Mouse (Mus musculus): ENCODE data around the gene Thoc6. TPM values are rescaled to one million over a fixed set of nuclear protein-coding genes. Genes with fewer than 3 reads are reported as not detected.

The Thoc6 gene
- 29.4 and 33.2 TPM in 2 replicates for polyA plus RNA-seq (2015; fragmentation: Nextera tagmentation; extraction: Ambion mirVana)

DNA sequence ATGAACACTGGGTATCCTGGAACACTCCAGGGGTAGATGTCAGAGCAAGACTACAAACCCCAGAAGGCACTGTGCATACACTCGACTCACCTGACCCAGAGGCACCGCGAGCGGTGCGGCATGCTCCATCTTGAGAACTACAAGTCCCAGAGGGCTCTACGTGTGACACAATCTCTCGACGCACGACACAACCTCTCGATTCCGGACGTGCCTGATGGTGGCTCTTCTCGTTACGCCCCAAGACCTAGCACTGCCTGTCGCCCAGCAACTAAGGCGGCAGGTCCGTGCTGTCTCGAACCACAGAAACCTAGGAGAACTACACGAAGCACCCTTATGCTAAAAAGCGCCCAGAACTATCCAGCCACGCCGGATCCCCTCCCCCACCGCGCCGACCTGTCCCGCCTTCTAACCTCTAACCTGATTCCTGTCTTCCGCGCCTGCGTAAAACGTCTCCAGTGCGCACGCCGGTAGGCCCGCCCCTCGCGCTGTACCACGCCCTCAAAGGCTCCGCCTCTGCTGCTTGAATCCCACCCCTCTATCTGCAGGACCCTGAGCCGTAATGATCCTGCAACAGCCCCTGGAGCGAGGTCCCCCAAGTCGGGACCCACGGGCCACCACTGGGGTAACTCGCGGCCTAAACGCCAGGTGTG is at the start of gene Thoc6, which contains the start of gene Hcfc1r1:
Gene Thoc6, minus strand, starts transcription at position 459 of the 650 bp plus-strand sequence.
Gene Hcfc1r1, plus strand, starts transcription at position 173 of the 650 bp plus-strand sequence.

DNA sequence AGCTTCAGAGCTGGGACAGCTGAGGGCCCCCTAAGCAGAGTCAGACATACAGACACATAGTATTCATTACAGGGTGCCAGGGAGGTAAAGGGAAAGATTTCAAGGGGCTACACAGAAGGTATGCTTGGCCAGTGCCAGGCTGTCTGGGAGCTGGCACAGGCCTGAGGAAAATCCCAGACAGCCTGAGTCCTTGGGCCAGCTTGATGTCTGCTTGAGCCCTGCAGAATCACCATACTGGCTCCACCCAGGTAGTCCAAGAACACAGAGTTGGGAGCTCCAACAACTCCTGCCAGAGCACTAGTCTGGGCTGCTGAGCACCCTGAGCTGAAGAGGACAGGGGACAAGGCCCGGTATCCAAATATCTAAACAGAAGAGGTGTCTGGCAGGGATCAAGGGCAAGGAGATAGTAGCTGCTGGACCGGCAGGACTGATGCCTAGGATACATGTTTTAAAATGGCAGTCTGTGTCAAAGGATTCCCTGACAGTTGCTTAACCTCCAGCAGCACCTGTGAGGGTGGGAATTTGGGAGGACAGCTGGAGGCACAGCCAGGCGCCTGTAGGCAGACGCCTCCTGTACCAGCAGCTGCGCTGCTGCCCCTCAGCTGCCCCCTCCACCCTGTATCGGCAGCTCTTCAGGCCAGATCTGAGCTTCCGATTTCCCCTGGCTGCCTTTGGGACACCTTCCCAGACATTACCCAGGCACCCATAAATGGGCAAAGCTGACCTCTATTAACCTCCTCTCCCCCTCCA is 48.9 kb upstream of the Thoc6 start, which contains the start of gene 1520401A03Rik:
Gene 1520401A03Rik, minus strand, starts transcription at position 408 of the 750 bp plus-strand sequence.

DNA sequence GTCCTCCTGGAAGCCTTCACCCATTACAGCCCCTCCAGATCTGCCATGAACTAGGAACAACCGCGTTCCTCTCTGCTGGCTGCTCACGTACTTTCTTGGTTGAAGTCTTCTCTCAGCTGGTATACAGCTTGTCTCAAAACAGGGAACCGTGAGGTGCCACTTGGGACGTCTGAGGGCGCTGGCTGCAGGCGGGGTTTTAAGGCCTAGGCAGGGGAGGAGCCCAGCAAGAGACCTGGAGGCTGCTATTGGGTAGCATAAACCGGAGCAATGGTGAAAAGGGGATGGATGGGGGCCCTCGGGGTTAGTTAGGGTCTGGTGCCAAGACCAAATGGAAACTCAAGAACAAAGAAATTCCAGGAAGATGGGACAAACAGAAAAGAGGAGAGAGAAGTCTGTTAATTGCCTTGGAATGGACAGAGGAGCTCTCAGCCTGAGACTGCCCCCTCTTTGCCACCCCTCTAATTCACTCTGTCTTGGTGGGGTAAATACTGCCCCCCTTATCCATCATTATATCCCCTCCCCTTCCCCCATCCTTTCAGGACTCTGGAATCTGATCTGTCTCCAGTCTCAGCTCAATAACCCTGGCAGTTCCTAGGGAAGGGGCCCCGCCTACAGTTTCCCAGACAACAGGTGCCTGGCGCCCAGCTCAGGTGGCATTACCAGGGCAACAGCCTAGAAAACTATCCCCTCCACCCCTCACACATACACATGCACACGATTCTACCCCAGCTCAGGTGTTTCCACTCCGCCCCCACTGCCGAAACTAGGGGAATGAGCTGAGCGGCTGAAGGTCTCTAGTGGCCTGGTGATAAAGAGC is 10.4 kb upstream of the Thoc6 start, which contains the start of gene Cldn9:
Gene Cldn9, minus strand, starts transcription at position 171 of the 817 bp plus-strand sequence.

DNA sequence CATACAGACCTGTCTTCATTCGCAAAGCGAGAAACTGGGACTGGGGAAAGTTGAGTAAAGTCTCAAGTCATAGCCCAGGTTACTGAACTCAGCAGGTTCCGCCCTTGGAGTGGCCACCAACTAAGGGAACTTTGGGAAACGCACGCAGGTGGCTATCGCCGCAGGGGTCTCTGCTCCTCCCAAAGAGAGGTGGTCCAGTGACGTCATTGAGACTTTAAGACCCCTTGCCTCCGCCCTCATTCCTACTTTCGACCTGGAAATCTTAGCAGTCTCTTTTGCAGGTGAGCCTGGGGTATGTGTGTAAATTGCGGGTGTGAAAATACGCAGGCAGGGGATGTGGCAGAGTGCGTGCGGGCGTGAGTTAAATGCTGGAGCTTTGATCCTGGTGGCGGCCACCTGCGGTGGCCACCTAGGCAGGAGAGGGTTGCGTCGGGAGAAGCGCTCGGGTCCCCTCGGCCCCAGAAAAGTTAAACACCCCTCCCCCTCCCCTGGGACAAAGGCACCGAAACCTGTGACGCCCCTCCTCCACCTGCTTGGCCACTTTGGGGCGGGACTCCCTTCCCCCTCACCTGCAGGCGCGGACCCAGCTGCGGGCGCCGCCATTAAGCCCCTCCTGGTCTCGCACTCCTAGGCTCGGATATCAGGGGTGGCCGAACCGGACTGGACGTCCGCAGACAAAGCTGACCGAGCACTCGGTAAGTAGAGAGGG is 5.6 kb upstream of the Thoc6 start, which contains the start of gene Cldn6:
Gene Cldn6, plus strand, starts transcription at position 123 of the 709 bp plus-strand sequence.

GRCm38 (mm10) chr17:23677236-23677679 is 3.6 kb upstream of the Thoc6 start, which contains the start of gene Tnfrsf12a:
Gene Tnfrsf12a (minus strand): TSS chr17:23677468.

DNA sequence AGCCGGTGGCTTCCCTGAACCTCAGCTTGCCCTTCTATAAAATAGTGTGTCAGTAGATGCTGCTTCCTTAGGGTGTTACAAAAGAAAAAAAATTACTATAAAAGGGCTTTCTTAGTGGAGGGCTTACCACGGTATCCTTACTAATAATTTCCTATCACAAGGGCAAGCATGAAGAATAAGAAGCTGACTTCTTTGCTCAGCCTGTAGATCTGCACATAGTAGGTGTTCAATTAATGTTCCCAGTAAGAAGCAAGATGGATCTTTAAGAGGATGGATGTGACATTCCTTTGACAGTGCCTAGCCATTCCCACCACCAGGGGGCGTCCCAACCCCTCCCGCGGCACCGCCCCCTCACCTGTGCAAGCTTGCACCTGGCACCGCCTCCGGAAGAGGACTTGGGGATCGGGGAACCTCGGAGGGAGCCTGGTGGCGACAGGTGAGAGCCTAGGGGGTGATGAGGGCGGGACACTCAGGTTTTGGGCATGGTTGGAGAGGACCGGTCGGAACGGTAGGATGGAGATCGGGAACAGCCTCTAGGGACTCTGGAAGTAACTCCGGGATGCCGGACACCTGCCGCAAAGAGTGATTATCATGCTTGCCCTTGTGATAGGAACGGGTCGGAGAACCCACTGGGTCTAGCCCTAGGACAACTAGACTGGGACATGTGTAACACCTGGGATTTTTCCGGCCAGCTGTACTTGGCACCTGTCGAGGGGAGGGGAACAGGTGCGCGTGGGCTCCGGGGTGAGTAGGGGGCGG is 13.4 kb downstream of the Thoc6 start, which contains the start of gene Bicdl2:
Gene Bicdl2, plus strand, starts transcription at position 390 of the 759 bp plus-strand sequence.

DNA sequence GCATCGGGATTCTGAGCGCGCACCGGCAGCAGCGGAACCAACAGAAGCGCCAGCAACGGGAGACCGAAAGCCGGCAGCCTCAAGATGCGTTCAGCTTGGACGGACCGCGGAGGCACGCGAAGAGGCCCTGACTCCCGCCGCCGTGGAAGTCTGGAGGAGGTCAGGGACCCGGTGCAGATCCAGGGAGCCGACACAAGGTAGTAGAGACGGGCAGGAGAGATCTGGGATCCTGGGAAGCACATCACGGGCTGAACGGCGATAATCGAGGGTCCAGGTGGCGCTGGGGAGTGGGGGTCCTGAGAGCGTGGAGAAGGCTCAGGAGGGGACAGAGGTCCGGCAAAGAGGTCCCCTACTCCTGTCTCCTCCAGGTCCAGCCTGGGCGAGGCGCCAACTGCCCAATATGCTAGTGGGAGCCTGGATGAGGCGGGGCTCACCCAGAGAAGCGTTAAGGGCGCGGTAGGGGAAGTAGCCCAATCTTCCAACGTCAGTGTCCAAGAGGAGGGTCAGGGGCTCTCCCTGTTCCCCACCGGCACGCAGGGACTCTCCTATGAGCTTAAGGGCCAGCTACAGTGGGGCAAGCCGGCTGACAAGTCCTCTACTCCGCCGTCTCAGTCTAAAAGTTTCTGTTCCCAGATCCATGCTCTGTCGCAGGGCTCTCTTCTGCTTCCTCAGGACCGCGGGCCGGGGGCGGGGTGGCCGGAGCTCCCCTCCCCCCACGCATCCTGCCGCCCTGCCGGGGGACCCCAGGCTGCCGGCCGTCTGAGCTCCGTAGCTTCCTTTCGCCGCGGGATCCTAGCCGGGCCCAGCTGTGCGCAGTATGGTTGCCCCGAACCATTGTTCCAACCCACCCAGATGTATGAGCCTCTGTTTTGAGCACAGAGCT is 28.8 kb downstream of the Thoc6 start, which contains the start of gene Mmp25:
Gene Mmp25, minus strand, starts transcription at position 665 of the 883 bp plus-strand sequence.

Other genes starting within 250 kb of the Thoc6 start
- gene Vmn2r117, start 194.2 kb downstream of the Thoc6 start, polyA plus RNA-seq (2015; fragmentation: Nextera tagmentation; extraction: Ambion mirVana): not detected in 2 replicates
- gene Zfp213, start 109.6 kb downstream of the Thoc6 start, polyA plus RNA-seq (2015; fragmentation: Nextera tagmentation; extraction: Ambion mirVana): 11.5 and 12.6 TPM in 2 replicates
- gene Zfp13, start 74.4 kb downstream of the Thoc6 start, polyA plus RNA-seq (2015; fragmentation: Nextera tagmentation; extraction: Ambion mirVana): 20.7 and 22.4 TPM in 2 replicates
- not detected in 2 replicates for gene Zscan10, start 73.0 kb downstream of the Thoc6 start, polyA plus RNA-seq (2015; fragmentation: Nextera tagmentation; extraction: Ambion mirVana)
- 1.4 and 1.7 TPM in 2 replicates for gene Mmp25, start 28.6 kb downstream of the Thoc6 start, polyA plus RNA-seq (2015; fragmentation: Nextera tagmentation; extraction: Ambion mirVana)
- 0.23 TPM in 2 replicates for gene Bicdl2, start 13.4 kb downstream of the Thoc6 start, polyA plus RNA-seq (2015; fragmentation: Nextera tagmentation; extraction: Ambion mirVana)
- gene Hcfc1r1, start 286 bp downstream of the Thoc6 start, polyA plus RNA-seq (2015; fragmentation: Nextera tagmentation; extraction: Ambion mirVana): 207 and 248 TPM in 2 replicates
- gene Tnfrsf12a, start 3.6 kb upstream of the Thoc6 start, polyA plus RNA-seq (2015; fragmentation: Nextera tagmentation; extraction: Ambion mirVana): 14.4 and 18.7 TPM in 2 replicates
- gene Cldn6, start 5.4 kb upstream of the Thoc6 start, polyA plus RNA-seq (2015; fragmentation: Nextera tagmentation; extraction: Ambion mirVana): 0.23 and 0.35 TPM in 2 replicates
- gene Cldn9, start 10.1 kb upstream of the Thoc6 start, polyA plus RNA-seq (2015; fragmentation: Nextera tagmentation; extraction: Ambion mirVana): 0.20 and 0.79 TPM in 2 replicates
- gene 1520401A03Rik, start 48.9 kb upstream of the Thoc6 start, polyA plus RNA-seq (2015; fragmentation: Nextera tagmentation; extraction: Ambion mirVana): 0.19 TPM in 1 of 2 replicates, not detected in the other
- 14.5 and 16.2 TPM in 2 replicates for gene Pkmyt1, start 52.5 kb upstream of the Thoc6 start, polyA plus RNA-seq (2015; fragmentation: Nextera tagmentation; extraction: Ambion mirVana)
- gene Paqr4, start 67.0 kb upstream of the Thoc6 start, polyA plus RNA-seq (2015; fragmentation: Nextera tagmentation; extraction: Ambion mirVana): 64.8 and 68.8 TPM in 2 replicates
- 1.2 and 1.6 TPM in 2 replicates for gene Kremen2, start 72.0 kb upstream of the Thoc6 start, polyA plus RNA-seq (2015; fragmentation: Nextera tagmentation; extraction: Ambion mirVana)
- 162 and 181 TPM in 2 replicates for gene Flywch1, start 97.7 kb upstream of the Thoc6 start, polyA plus RNA-seq (2015; fragmentation: Nextera tagmentation; extraction: Ambion mirVana)
- 111 and 120 TPM in 2 replicates for gene Flywch2, start 112.2 kb upstream of the Thoc6 start, polyA plus RNA-seq (2015; fragmentation: Nextera tagmentation; extraction: Ambion mirVana)
- gene Srrm2, start 116.7 kb upstream of the Thoc6 start, polyA plus RNA-seq (2015; fragmentation: Nextera tagmentation; extraction: Ambion mirVana): 455 and 462 TPM in 2 replicates
- 1,482 and 1,529 TPM in 2 replicates for gene Elob, start 155.3 kb upstream of the Thoc6 start, polyA plus RNA-seq (2015; fragmentation: Nextera tagmentation; extraction: Ambion mirVana)
- not detected in 2 replicates for gene Prss33, start 162.2 kb upstream of the Thoc6 start, polyA plus RNA-seq (2015; fragmentation: Nextera tagmentation; extraction: Ambion mirVana)
- 0.12 TPM in 1 of 2 replicates, not detected in the other for gene Prss32, start 170.0 kb upstream of the Thoc6 start, polyA plus RNA-seq (2015; fragmentation: Nextera tagmentation; extraction: Ambion mirVana)
- gene Prss41, start 170.3 kb upstream of the Thoc6 start, polyA plus RNA-seq (2015; fragmentation: Nextera tagmentation; extraction: Ambion mirVana): 0.86 and 1.6 TPM in 2 replicates
- gene Prss21, start 194.2 kb upstream of the Thoc6 start, polyA plus RNA-seq (2015; fragmentation: Nextera tagmentation; extraction: Ambion mirVana): not detected in 2 replicates
- gene Dcpp1, start 207.0 kb upstream of the Thoc6 start, polyA plus RNA-seq (2015; fragmentation: Nextera tagmentation; extraction: Ambion mirVana): not detected in 2 replicates
- gene Dcpp2, start 207.0 kb upstream of the Thoc6 start, polyA plus RNA-seq (2015; fragmentation: Nextera tagmentation; extraction: Ambion mirVana): not detected in 2 replicates
- not detected in 2 replicates for gene Dcpp3, start 243.6 kb upstream of the Thoc6 start, polyA plus RNA-seq (2015; fragmentation: Nextera tagmentation; extraction: Ambion mirVana)

Data from neural tube, postnatal 0 days (tissue).